Mouse (Mus musculus) megakaryocyte, embryonic 14.5 days (primary cell): ENCODE measurements around the gene Ptprb.

Experiments used
- FLI1 ChIP-seq: IDR thresholded peaks from 2 replicates; pipeline ENCODE4 v1.6.1; 2012; ENCODE audit warnings: low read length, inconsistent platforms, mixed read lengths
- GATA1 ChIP-seq: IDR thresholded peaks from 3 replicates; pipeline ENCODE4 v1.6.1; 2012; ENCODE audit warnings: mixed read lengths, low read length, inconsistent platforms, borderline replicate concordance

DNA sequence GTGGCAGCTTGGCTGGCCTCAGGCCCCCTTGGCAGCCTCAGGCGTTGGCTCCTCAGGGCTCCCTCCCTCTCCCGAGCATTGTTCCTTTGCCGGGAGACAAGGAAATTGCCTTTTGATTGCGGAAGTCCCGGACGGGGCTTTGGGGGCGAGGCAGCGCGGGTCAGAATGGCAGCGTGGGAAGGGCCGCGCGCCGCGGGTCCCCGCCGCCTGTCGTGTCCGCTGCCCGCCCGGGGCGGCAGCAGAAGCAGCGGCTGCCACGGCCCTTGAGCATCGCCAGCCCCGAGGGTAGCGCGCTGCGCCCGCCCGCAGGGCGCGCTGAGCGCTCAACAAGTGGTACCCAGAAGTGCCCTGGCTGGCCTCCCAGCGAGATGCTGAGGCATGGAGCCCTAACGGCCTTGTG is 25.9 kb downstream of the Ptprb start:
- TF ChIP-seq GATA1 (no peak), FLI1 (no peak)
